Mouse (Mus musculus) testis, adult 2 months (tissue): ENCODE results near the gene Zfp697. TPM values are rescaled to one million over a fixed set of nuclear protein-coding genes. Genes with fewer than 3 reads are reported as not detected.
"Not testable (repeated sequence)": the region's sequence is repeated elsewhere in the genome, so short reads cannot be mapped to it uniquely, and the experiment has no call there.

Source experiments
- H3K27ac ChIP-seq: fragments of 200-500 bp; 2 replicates; pipeline ENCODE4 v1.5.1; 2012; ENCODE audit warnings: low read depth, low read length; ENCODE audit not compliant: control insufficient read depth, insufficient read depth
- H3K27me3 ChIP-seq: fragments of 200-500 bp; 2 replicates; pipeline ENCODE4 v1.6.1; 2012; ENCODE audit warnings: mild to moderate bottlenecking, low read length, moderate library complexity; ENCODE audit not compliant: control insufficient read depth, insufficient read depth
- H3K36me3 ChIP-seq: fragments of 200-500 bp; 2 replicates; pipeline ENCODE4 v1.6.1; 2012; ENCODE audit warnings: mild to moderate bottlenecking, low read length; ENCODE audit not compliant: control insufficient read depth, insufficient read depth
- H3K4me1 ChIP-seq: fragments of 200-500 bp; 2 replicates; pipeline ENCODE4 v1.6.1; 2012; ENCODE audit warnings: low read length; ENCODE audit not compliant: control insufficient read depth, insufficient read depth
- H3K4me3 ChIP-seq: fragments of 200-500 bp; 2 replicates; pipeline ENCODE4 v1.5.1; 2012; ENCODE audit warnings: low read depth, mild to moderate bottlenecking, low read length, moderate library complexity, mixed read lengths; ENCODE audit not compliant: control insufficient read depth
- CTCF ChIP-seq: fragments of 200-500 bp; IDR thresholded peaks from 2 replicates; pipeline ENCODE4 v1.5.1; 2012; ENCODE audit warnings: low read depth, mild to moderate bottlenecking, inconsistent platforms, low read length, moderate library complexity; ENCODE audit not compliant: control insufficient read depth, insufficient read depth, insufficient replicate concordance
- POLR2A ChIP-seq: fragments of 200-500 bp; IDR thresholded peaks from 2 replicates; pipeline ENCODE4 v1.6.1; 2012; ENCODE audit warnings: low read depth, mild to moderate bottlenecking, inconsistent platforms, low read length, moderate library complexity; ENCODE audit not compliant: control insufficient read depth
- polyA plus RNA-seq: library from polyadenylated mRNA; depleted of rRNA; stranded (reverse); fragments of >200 nt; gene quantifications from 2 replicates; pipeline ENCODE4 v1.2.3, GENCODE M21; 2012

Zfp697 gene
- polyA plus RNA-seq, 1 experiment, result 1.1 TPM

DNA sequence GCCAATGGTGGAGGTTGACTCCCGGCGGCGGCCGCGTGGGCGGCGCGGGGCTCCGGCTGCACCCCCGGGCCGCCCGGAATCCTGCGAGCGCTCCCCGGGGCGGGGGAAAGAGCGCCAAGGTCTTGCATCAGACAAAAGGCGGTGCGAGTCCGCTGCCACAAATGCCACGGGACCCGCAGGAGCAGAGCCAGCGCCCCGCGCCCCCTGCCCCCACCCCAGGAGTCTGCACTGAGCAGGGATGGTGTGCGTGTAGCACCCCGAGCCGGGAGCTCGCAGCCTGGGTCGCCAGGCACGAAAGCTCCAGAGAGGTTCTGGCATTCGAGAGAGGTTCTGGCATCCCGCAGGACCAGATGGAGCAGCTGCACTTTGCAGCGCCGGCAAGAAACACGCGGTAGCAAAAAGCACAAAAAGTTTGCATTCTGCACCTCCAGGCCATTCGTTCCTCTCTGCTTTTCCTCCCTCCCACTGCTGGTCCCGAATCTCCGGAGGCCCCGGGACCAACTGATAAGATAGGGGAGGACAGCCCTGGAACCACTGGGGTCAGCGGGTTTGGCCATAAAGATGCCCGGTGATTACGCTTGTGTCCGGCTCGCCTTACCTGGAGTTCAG lies 43.1 kb upstream of the Zfp697 start:
- Histone ChIP-seq H3K27ac (no peak overlapping the region), H3K27me3 (no peaks in the 10 kb centered on the region), H3K4me3 (peak overlapping the region; percentile 37), H3K36me3 (no peaks in the 10 kb centered on the region), H3K4me1 (peaks cover 4% of the 10 kb centered on the region)
- no peak for TF ChIP-seq CTCF
- TF ChIP-seq POLR2A, result no peak

DNA sequence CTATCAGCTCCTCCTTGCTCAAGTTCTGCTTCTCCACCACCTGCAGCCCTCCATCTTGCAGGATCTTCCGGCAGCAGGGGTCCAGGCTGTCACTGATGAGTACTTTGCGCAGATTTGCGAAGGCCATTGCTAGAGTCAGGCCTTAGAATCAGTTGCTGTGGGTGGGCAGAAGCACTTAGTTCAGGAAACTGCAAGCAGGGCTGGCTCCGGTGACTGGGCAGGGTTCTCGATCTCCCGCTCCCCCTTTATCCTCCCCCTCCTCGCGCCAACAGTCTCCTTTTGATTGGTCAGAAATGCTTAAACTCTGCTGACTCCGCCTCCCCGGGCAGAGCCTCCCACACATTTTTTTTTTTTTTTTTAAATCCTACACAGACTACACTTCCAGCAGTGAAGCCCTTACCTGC lies 42.6 kb upstream of the Zfp697 start, which contains the start of gene Phgdh:
Gene Phgdh (minus strand): TSS at position 285 of the 404 bp plus-strand sequence.
- H3K27ac ChIP-seq, H3K27me3 ChIP-seq, H3K4me1 ChIP-seq, H3K36me3 ChIP-seq: not testable (repeated sequence)
- H3K4me3 ChIP-seq, result peak within 1 kb of the TSS; percentile 37

GRCm38 (mm10) chr3:98340818-98341594 lies 41.3 kb upstream of the Zfp697 start:
- Histone ChIP-seq H3K4me1 (peaks cover 4% of the 10 kb centered on the region), H3K36me3 (no peaks in the 10 kb centered on the region), H3K27me3 (no peaks in the 10 kb centered on the region), H3K4me3 (no peak overlapping the region), H3K27ac (no peak overlapping the region)
- TF ChIP-seq CTCF, result no peak
- no peak for TF ChIP-seq POLR2A

GRCm38 (mm10) chr3:98343235-98343634 lies 39.0 kb upstream of the Zfp697 start:
- Histone ChIP-seq H3K36me3 (no peaks in the 10 kb centered on the region), H3K27me3 (no peaks in the 10 kb centered on the region), H3K27ac (no peak overlapping the region), H3K4me3 (no peak overlapping the region), H3K4me1 (peaks cover 4% of the 10 kb centered on the region)
- TF ChIP-seq CTCF, result no peak
- no peak for TF ChIP-seq POLR2A

DNA sequence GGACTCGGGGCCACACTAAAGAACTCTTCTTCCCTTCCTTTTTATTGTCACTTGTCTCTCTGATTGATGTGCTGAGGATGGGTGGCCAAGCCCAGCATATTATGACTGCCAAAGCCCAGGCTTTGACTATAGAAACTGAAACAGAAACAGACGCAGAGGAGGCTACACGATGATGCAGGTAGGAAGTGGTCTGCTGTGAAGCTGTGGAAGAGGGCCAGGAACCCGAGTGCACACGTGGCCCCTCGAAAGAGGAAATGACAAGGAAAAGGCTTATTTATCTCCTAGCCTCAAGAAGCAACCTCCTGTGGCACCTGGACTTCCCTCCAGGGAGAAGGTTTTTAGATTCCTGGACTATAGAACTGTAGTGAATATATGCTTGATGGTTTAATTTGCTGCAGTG lies 34.2 kb upstream of the Zfp697 start:
- H3K36me3 ChIP-seq, result no peaks in the 10 kb centered on the region
- TF ChIP-seq CTCF (no peak), POLR2A (no peak)
- no peaks in the 10 kb centered on the region for H3K27me3 ChIP-seq
- no peak overlapping the region for H3K27ac ChIP-seq
- no peaks in the 10 kb centered on the region; the same call in 1 of the 2 replicates for H3K4me1 ChIP-seq
- no peak overlapping the region for H3K4me3 ChIP-seq

DNA sequence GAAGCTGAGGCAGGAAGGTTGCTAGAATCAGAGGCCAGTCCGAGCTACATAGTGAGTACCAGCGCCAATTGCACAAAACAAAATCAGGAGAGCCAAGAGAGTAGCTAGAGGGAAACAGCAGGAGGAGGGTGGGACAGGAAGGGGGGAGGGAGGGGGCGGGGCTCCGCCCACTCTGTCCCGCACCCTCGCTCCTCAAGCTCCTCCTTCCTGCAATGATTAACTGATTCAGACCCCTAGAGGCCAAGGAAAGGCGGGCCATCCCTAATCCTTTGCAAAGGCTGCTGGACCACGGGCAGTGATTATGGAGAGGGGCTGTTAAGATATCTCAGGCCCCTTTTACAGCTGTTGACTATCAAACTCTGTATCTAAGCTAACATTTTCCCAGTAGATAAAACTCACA lies 33.6 kb upstream of the Zfp697 start:
- Histone ChIP-seq H3K36me3 (no peaks in the 10 kb centered on the region), H3K4me1 (no peaks in the 10 kb centered on the region; the same call in 1 of the 2 replicates), H3K4me3 (no peak overlapping the region), H3K27ac (no peak overlapping the region), H3K27me3 (no peaks in the 10 kb centered on the region)
- TF ChIP-seq POLR2A (no peak), CTCF (no peak)

DNA sequence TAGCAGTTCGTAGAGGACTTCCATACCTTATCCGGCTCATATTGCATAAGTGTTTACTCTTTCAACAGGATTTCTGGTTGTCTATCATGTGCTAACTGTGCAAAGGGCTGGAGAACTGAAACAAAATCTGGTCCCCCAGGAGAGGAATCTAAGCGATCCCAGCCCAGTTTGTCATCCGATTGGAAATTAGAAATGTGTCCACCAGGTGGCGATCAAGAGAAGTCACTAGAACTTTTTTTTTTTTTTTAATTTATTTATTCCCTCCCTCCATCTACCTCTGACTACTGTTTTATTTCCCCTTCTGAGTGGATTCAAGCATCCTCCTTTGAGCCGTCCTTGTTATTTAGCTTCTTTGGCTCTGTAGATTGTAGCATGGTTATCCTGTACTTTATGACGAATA lies 28.4 kb upstream of the Zfp697 start:
- Histone ChIP-seq H3K4me1 (no peaks in the 10 kb centered on the region), H3K27ac (no peak overlapping the region), H3K27me3 (no peaks in the 10 kb centered on the region), H3K4me3 (no peak overlapping the region), H3K36me3 (no peaks in the 10 kb centered on the region)
- TF ChIP-seq CTCF (no peak), POLR2A (no peak)
